Mouse (Mus musculus): Measurements from ENCODE around the gene Plp2. TPM values are rescaled to one million over a fixed set of nuclear protein-coding genes. Genes with fewer than 3 reads are reported as not detected.

The Plp2 gene
- polyA plus RNA-seq, 1 experiment from 2014 or later: 310 TPM

DNA sequence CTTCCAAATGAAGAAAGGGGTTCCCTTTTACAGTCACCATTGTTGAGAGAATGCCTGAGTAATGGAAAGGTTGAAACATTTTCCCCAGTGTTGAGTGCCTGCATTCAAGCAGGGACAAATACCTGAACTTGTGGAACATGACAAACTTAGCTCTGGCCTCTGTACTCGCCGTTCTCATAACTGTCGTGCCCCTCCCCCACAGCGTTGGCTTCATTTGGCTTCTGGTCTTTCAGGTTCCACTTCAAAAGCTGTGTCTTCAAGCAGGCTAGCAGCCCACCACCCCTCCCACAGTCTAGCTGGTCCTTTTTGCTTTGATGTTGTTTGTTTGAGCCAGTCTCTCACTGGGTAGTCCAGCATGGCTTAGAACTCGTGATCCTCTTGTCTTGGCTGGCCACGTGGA, 1.5 kb upstream of the Plp2 start:
- Histone ChIP-seq H3K27ac (ENCODE audit: low read length) (no peak overlapping the region; the same call in 1 of the 2 replicates), H3K9me3 (ENCODE audit: control insufficient read depth, low read depth, low read length) (no peaks in the 10 kb centered on the region), H3K27me3 (ENCODE audit: control insufficient read depth, insufficient read depth, low read length) (no peaks in the 10 kb centered on the region), H3K4me2 (replicated peaks; ENCODE audit: low read depth, low read length) (no peak overlapping the region), H3K4me1 (ENCODE audit: control insufficient read depth, insufficient read depth, low read length) (peaks cover 6% of the 10 kb centered on the region; the same call in 1 of the 2 replicates), H3K4me3 (ENCODE audit: low read depth, low read length) (no peak overlapping the region), H3K9ac (replicated peaks; ENCODE audit: low read depth, low read length) (no peak overlapping the region), H3K36me3 (ENCODE audit: control insufficient read depth, insufficient read depth, low read length) (no peaks in the 10 kb centered on the region)
- WGBS: 42% methylated on average over 6 of the region's 6 CpGs
- no peak for ATAC-seq (ENCODE audit: insufficient number of reproducible peaks, insufficient read depth, low FRiP score, low read depth)

- no peaks in the 10 kb centered on the region for H3K27me3 ChIP-seq (ENCODE audit: control insufficient read depth, insufficient read depth, low read length)
- 17% methylated on average over 19 of the region's 19 CpGs for WGBS
- H3K36me3 ChIP-seq (ENCODE audit: control insufficient read depth, insufficient read depth, low read length): peaks cover 3% of the 10 kb centered on the region; the same call in 1 of the 2 replicates
- H3K4me2 ChIP-seq (replicated peaks; ENCODE audit: low read depth, low read length): peak overlapping the region; percentile 44
- H3K9ac ChIP-seq (replicated peaks; ENCODE audit: low read depth, low read length): peak overlapping the region; percentile 48; the same call in 1 of the 2 replicates
- peak overlapping the region; percentile 85 for H3K27ac ChIP-seq (ENCODE audit: low read length)
- no peaks in the 10 kb centered on the region for H3K9me3 ChIP-seq (ENCODE audit: control insufficient read depth, low read depth, low read length)
- peaks cover 6% of the 10 kb centered on the region; the same call in 1 of the 2 replicates for H3K4me1 ChIP-seq (ENCODE audit: control insufficient read depth, insufficient read depth, low read length)
- H3K4me3 ChIP-seq (ENCODE audit: low read depth, low read length): peak overlapping the region; percentile 43
- peak; percentile 80 for ATAC-seq (ENCODE audit: insufficient number of reproducible peaks, insufficient read depth, low FRiP score, low read depth)
These were observed 754 bp downstream of the Plp2 start for GRCm38 (mm10) chrX:7670390-7670881.

- no peak overlapping the region for H3K9ac ChIP-seq (replicated peaks; ENCODE audit: low read depth, low read length)
- no peaks in the 10 kb centered on the region for H3K4me1 ChIP-seq (ENCODE audit: control insufficient read depth, insufficient read depth, low read length)
- WGBS: 73% methylated on average over 21 of the region's 21 CpGs
- H3K9me3 ChIP-seq (ENCODE audit: control insufficient read depth, low read depth, low read length): no peaks in the 10 kb centered on the region
- no peak for ATAC-seq (ENCODE audit: insufficient number of reproducible peaks, insufficient read depth, low FRiP score, low read depth)
- H3K36me3 ChIP-seq (ENCODE audit: control insufficient read depth, insufficient read depth, low read length): peaks cover 3% of the 10 kb centered on the region; the same call in 1 of the 2 replicates
- H3K4me3 ChIP-seq (ENCODE audit: low read depth, low read length): no peak overlapping the region
- H3K27me3 ChIP-seq (ENCODE audit: control insufficient read depth, insufficient read depth, low read length): no peaks in the 10 kb centered on the region
- no peak overlapping the region for H3K27ac ChIP-seq (ENCODE audit: low read length)
- no peak overlapping the region for H3K4me2 ChIP-seq (replicated peaks; ENCODE audit: low read depth, low read length)
These were observed 5.3 kb downstream of the Plp2 start for GRCm38 (mm10) chrX:7665739-7666502.

GRCm38 (mm10) chrX:7664791-7665190, 6.4 kb downstream of the Plp2 start:
- no peak overlapping the region for H3K4me3 ChIP-seq (ENCODE audit: low read depth, low read length)
- H3K27ac ChIP-seq (ENCODE audit: low read length): no peak overlapping the region
- H3K9me3 ChIP-seq (ENCODE audit: control insufficient read depth, low read depth, low read length): no peaks in the 10 kb centered on the region
- H3K4me1 ChIP-seq (ENCODE audit: control insufficient read depth, insufficient read depth, low read length): no peaks in the 10 kb centered on the region
- ATAC-seq (ENCODE audit: insufficient number of reproducible peaks, insufficient read depth, low FRiP score, low read depth): no peak
- H3K27me3 ChIP-seq (ENCODE audit: control insufficient read depth, insufficient read depth, low read length): no peaks in the 10 kb centered on the region
- WGBS: 86% methylated on average over 11 of the region's 11 CpGs
- peaks cover 3% of the 10 kb centered on the region; the same call in 1 of the 2 replicates for H3K36me3 ChIP-seq (ENCODE audit: control insufficient read depth, insufficient read depth, low read length)
- no peak overlapping the region for H3K4me2 ChIP-seq (replicated peaks; ENCODE audit: low read depth, low read length)
- no peak overlapping the region for H3K9ac ChIP-seq (replicated peaks; ENCODE audit: low read depth, low read length)

DNA sequence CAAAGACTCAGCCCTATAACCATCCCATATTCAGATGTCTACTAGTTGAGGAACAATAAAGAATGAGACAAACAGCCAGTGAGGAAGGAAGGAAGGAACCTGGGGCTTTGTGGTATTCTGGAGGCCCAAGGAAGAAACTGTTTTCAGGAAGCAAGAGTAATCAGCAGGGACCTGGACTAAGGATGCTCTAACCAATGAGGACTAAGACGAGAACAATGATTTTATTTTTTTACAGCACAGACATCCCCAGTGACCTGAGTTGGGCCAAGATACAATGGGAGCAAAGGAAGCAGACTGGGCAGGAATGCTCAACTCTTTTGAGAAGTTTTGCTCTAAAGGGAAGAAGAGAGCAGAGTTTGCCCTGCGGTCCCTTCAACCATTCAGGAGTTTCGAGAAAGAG, 8.3 kb downstream of the Plp2 start:
- WGBS: 82% methylated on average over 3 of the region's 3 CpGs
- peaks cover 2% of the 10 kb centered on the region; the same call in 1 of the 2 replicates for H3K4me1 ChIP-seq (ENCODE audit: control insufficient read depth, insufficient read depth, low read length)
- ATAC-seq (ENCODE audit: insufficient number of reproducible peaks, insufficient read depth, low FRiP score, low read depth): no peak
- H3K4me3 ChIP-seq (ENCODE audit: low read depth, low read length): no peak overlapping the region
- H3K27me3 ChIP-seq (ENCODE audit: control insufficient read depth, insufficient read depth, low read length): no peaks in the 10 kb centered on the region
- peaks cover 3% of the 10 kb centered on the region; the same call in 1 of the 2 replicates for H3K36me3 ChIP-seq (ENCODE audit: control insufficient read depth, insufficient read depth, low read length)
- H3K4me2 ChIP-seq (replicated peaks; ENCODE audit: low read depth, low read length): no peak overlapping the region
- no peak overlapping the region for H3K9ac ChIP-seq (replicated peaks; ENCODE audit: low read depth, low read length)
- H3K27ac ChIP-seq (ENCODE audit: low read length): no peak overlapping the region
- no peaks in the 10 kb centered on the region for H3K9me3 ChIP-seq (ENCODE audit: control insufficient read depth, low read depth, low read length)

GRCm38 (mm10) chrX:7661086-7661485, 10.1 kb downstream of the Plp2 start:
- H3K27me3 ChIP-seq (ENCODE audit: control insufficient read depth, insufficient read depth, low read length): no peaks in the 10 kb centered on the region
- H3K9ac ChIP-seq (replicated peaks; ENCODE audit: low read depth, low read length): no peak overlapping the region

DNA sequence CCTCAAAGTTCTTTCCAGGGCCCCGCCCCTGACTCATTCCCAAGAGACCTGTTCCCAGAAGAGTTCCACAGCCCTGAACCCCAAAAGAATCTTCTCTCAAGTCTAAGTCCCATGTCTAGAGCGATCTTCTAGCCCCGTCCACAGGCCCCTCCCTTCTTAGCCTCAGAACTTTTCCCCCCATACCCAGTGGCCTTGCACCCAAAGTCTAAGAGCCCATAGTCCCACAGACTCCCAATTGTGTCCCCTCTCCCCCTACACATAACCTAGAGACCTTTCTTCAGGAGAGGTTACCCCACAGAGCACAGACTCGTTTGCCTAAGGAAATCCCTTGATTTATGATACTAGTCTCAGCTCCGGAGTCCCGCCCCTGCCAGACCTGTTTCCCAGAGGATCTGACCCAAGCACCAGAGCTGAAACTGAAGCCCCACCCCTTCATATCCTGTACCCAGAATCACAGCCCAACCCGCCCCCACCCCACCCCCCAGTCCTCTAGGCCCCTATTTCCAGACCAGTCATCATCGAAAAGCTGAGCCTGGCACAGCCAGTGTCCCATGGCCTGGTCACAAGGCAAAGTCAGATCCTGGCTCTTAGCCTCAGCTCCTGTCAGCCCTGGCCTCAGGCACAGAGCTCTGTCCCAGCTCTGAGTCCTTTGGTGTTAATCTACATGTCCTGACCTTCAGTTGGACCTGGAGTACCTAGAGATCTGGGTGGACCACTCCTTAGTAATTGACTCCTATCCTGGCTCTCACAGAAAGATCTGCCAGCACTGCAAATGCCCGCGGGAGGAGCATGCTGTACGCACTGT, 12.2 kb downstream of the Plp2 start:
- Histone ChIP-seq H3K27ac (ENCODE audit: low read length) (peak overlapping the region; percentile 78), H3K36me3 (ENCODE audit: control insufficient read depth, insufficient read depth, low read length) (no peaks in the 10 kb centered on the region), H3K27me3 (ENCODE audit: control insufficient read depth, insufficient read depth, low read length) (no peaks in the 10 kb centered on the region), H3K9ac (replicated peaks; ENCODE audit: low read depth, low read length) (no peak overlapping the region), H3K4me2 (replicated peaks; ENCODE audit: low read depth, low read length) (peak overlapping the region; percentile 45), H3K4me3 (ENCODE audit: low read depth, low read length) (peak overlapping the region; percentile 40; the same call in 1 of the 2 replicates), H3K4me1 (ENCODE audit: control insufficient read depth, insufficient read depth, low read length) (peaks cover 2% of the 10 kb centered on the region; the same call in 1 of the 2 replicates), H3K9me3 (ENCODE audit: control insufficient read depth, low read depth, low read length) (no peaks in the 10 kb centered on the region)
- ATAC-seq (ENCODE audit: insufficient number of reproducible peaks, insufficient read depth, low FRiP score, low read depth): peak; percentile 75
- WGBS: 50% methylated on average over 11 of the region's 11 CpGs

More at GRCm38 (mm10) chrX:7661086-7661485, 10.1 kb downstream of the Plp2 start:
- Histone ChIP-seq H3K27ac (ENCODE audit: low read length) (no peak overlapping the region), H3K4me3 (ENCODE audit: low read depth, low read length) (no peak overlapping the region), H3K9me3 (ENCODE audit: control insufficient read depth, low read depth, low read length) (no peaks in the 10 kb centered on the region), H3K36me3 (ENCODE audit: control insufficient read depth, insufficient read depth, low read length) (no peaks in the 10 kb centered on the region), H3K4me2 (replicated peaks; ENCODE audit: low read depth, low read length) (no peak overlapping the region), H3K4me1 (ENCODE audit: control insufficient read depth, insufficient read depth, low read length) (peaks cover 2% of the 10 kb centered on the region; the same call in 1 of the 2 replicates)
- no peak for ATAC-seq (ENCODE audit: insufficient number of reproducible peaks, insufficient read depth, low FRiP score, low read depth)
- WGBS: 78% methylated on average over 4 of the region's 4 CpGs

DNA sequence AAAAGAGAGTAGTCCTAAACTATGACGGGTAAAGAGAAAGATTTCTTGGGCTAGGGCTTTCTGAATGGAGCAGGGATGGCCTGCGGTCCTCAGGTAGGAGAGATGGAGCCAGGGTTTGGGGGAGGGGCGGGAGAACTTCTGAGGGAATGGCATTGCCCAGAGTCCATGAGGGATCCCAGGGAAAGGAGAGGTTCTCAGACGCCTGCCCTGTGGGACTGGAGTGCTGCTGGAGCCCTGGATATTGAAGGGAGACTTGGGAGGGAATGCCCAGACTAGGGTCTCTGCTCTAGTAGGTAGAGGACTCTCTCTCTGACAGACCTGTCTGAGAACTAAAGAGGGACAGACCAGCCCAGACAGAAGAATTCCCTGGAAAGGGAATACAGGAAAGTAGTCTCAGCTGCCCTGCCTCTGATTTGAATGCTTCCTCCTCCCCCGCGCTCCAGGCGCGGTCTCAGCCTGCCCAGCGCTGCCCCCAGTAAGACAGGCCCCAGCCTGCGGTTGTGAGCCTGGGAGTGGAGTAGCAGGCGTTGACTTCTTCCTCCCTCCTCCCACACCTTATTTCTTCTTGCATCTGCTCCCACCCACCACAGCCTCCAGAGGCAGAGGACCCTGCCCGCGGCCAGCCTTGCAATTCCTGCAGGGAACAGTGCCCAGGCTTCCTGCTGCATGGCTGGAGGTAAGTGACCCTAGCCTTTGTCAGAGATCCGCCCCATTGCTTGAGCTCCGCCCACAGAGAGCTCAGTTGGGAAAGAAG, 13.0 kb downstream of the Plp2 start:
- 32% methylated on average over 11 of the region's 15 CpGs for WGBS
- peak; percentile 77 for ATAC-seq (ENCODE audit: insufficient number of reproducible peaks, insufficient read depth, low FRiP score, low read depth)
- Histone ChIP-seq H3K4me2 (replicated peaks; ENCODE audit: low read depth, low read length) (peak overlapping the region; percentile 45), H3K36me3 (ENCODE audit: control insufficient read depth, insufficient read depth, low read length) (no peaks in the 10 kb centered on the region), H3K9ac (replicated peaks; ENCODE audit: low read depth, low read length) (no peak overlapping the region), H3K9me3 (ENCODE audit: control insufficient read depth, low read depth, low read length) (no peaks in the 10 kb centered on the region), H3K4me3 (ENCODE audit: low read depth, low read length) (peak overlapping the region; percentile 40), H3K27ac (ENCODE audit: low read length) (peak overlapping the region; percentile 78), H3K27me3 (ENCODE audit: control insufficient read depth, insufficient read depth, low read length) (no peaks in the 10 kb centered on the region), H3K4me1 (ENCODE audit: control insufficient read depth, insufficient read depth, low read length) (peaks cover 2% of the 10 kb centered on the region; the same call in 1 of the 2 replicates)
